Mouse (Mus musculus): Measurements from ENCODE around the gene Tnfaip1. TPM values are rescaled to one million over a fixed set of nuclear protein-coding genes. Genes with fewer than 3 reads are reported as not detected.
"Not testable (repeated sequence)": the region's sequence is repeated elsewhere in the genome, so short reads cannot be mapped to it uniquely, and the experiment has no call there.

The Tnfaip1 gene
- total RNA-seq, 1 experiment from 2014 or later = 8.8 TPM

GRCm38 (mm10) chr11:78545181-78545580, 9.0 kb upstream of the Tnfaip1 start:
- no peak for ATAC-seq (replicated peaks; ENCODE audit: insufficient number of reproducible peaks, low FRiP score, low TSS enrichment, poor library complexity, severe bottlenecking)

DNA sequence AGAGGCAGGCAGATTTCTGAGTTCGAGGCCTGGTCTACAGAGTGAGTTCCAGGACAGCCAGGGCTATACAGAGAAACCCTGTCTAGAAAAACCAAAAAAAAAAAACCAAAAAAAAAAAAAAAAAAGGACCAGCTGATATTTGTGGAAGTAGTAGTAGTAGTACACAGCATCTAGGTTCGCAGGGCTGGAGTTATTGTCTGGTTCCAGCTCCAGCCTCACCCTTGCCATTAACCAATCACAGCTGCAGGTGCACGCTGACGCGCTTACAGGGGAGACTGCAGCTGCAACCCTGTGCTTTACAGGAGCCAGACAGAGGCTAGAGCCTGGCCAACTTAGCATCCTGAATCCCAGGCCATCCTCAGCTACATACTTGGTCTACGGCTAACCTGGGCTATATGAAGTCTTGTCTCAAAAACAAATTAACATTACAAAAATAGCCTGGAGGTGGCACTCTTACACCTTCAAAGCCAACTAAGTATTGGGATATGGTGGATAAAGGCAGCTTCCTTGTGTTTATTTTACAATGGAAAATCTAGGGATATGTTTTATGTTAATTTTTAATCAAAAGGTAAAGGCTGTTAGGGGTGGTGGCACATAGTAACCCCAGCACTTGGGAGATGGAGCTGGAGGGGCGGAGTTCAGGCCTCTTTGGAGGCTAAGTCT, 8.4 kb upstream of the Tnfaip1 start:
- no peak for ATAC-seq (replicated peaks; ENCODE audit: insufficient number of reproducible peaks, low FRiP score, low TSS enrichment, poor library complexity, severe bottlenecking)

DNA sequence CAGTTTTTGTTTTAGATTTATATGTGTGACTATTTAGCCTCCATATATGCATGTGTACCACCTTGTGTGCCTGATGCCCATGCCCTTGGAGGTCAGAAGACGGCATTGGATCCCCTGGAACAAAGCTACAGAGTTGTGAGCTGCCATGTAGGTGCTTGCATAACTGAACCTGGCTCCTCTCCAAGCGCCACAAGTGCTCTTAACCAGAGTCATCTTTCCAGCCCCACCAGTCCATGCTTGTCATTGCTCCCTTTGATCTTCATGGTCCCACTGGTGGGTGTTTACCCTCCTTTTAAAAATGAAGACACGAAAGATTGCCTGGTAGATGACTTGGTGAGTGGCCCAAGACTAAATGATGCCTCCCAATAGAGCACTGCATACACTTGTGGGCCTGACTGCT, 4.2 kb upstream of the Tnfaip1 start:
- ATAC-seq (replicated peaks; ENCODE audit: insufficient number of reproducible peaks, low FRiP score, low TSS enrichment, poor library complexity, severe bottlenecking) = no peak

- no peak for ATAC-seq (replicated peaks; ENCODE audit: insufficient number of reproducible peaks, low FRiP score, low TSS enrichment, poor library complexity, severe bottlenecking)
These were observed 555 bp upstream of the Tnfaip1 start for GRCm38 (mm10) chr11:78536690-78537084.

GRCm38 (mm10) chr11:78535376-78536079, 604 bp downstream of the Tnfaip1 start:
- ATAC-seq (replicated peaks; ENCODE audit: insufficient number of reproducible peaks, low FRiP score, low TSS enrichment, poor library complexity, severe bottlenecking) = peak; percentile 38; the same call in 1 of the 2 replicates

DNA sequence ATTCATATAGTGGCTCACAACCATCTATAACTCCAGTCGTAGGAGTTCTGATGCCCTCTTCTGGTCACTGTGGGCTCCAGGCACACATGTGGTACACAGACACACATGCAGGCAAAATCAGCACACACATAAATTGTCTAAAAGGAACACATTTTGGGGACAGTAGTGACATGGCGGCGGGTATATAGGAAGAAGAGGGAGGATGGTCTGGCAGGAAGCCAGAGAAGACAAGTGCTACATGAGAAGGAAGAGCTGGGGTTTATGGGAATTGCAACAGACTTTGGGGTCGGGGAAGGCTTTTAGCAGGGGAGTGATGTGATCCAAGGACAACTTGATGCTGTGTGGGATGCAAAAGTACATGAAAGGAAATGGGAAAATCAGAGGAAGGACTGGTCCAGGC, 1.6 kb downstream of the Tnfaip1 start:
- no peak for ATAC-seq (replicated peaks; ENCODE audit: insufficient number of reproducible peaks, low FRiP score, low TSS enrichment, poor library complexity, severe bottlenecking)

GRCm38 (mm10) chr11:78531515-78531914, 4.6 kb downstream of the Tnfaip1 start:
- not testable (repeated sequence) for ATAC-seq (replicated peaks; ENCODE audit: insufficient number of reproducible peaks, low FRiP score, low TSS enrichment, poor library complexity, severe bottlenecking)

DNA sequence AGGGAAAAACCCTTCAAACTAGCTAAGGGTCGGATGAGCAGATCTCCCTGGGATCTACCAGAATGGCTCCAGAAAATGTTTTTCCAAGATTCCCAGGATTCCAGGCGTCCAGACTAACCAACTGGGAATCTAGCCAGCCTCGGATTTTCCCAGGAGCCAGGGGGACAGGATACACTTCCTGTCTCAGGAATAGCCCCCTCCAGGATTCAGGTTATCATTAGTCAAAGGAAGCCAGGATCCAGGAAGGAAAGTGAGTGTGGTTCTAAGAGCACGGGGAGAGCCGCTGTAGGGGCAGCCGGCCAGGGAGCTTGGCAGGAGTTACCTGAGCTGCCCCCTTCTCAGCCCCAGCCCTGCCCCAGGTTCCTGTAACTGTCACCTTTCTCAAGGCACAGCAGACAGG, 5.1 kb downstream of the Tnfaip1 start:
- no peak for ATAC-seq (replicated peaks; ENCODE audit: insufficient number of reproducible peaks, low FRiP score, low TSS enrichment, poor library complexity, severe bottlenecking)

- no peak for ATAC-seq (replicated peaks; ENCODE audit: insufficient number of reproducible peaks, low FRiP score, low TSS enrichment, poor library complexity, severe bottlenecking)
These were observed 6.1 kb downstream of the Tnfaip1 start for GRCm38 (mm10) chr11:78530001-78530400.

DNA sequence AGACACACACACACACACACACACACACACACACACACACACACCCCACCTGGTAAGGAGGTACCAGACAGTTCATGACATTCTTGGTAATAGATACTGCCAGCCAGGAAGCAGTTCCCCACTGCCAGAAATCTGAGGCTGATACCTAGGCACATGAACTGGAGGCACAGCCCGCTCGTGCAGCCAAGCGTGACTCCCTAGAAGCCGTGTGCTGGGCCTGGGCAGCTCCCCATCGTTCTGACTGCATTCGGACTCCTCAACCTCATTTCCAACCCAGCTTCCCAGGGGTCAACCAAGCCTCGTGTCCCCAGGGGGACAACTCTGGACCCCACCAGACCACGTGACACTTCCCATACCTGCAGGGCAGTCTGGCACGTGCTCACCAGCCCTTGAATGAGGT, 7.4 kb downstream of the Tnfaip1 start:
- no peak for ATAC-seq (replicated peaks; ENCODE audit: insufficient number of reproducible peaks, low FRiP score, low TSS enrichment, poor library complexity, severe bottlenecking)

GRCm38 (mm10) chr11:78524838-78525237, 11.3 kb downstream of the Tnfaip1 start:
- no peak for ATAC-seq (replicated peaks; ENCODE audit: insufficient number of reproducible peaks, low FRiP score, low TSS enrichment, poor library complexity, severe bottlenecking)

- ATAC-seq (replicated peaks; ENCODE audit: insufficient number of reproducible peaks, low FRiP score, low TSS enrichment, poor library complexity, severe bottlenecking) = no peak
These were observed 12.7 kb downstream of the Tnfaip1 start for GRCm38 (mm10) chr11:78523241-78523955.

- ATAC-seq (replicated peaks; ENCODE audit: insufficient number of reproducible peaks, low FRiP score, low TSS enrichment, poor library complexity, severe bottlenecking) = no peak
These were observed 13.6 kb downstream of the Tnfaip1 start for GRCm38 (mm10) chr11:78522481-78522997.

- ATAC-seq (replicated peaks; ENCODE audit: insufficient number of reproducible peaks, low FRiP score, low TSS enrichment, poor library complexity, severe bottlenecking) = no peak
These were observed 14.3 kb downstream of the Tnfaip1 start for GRCm38 (mm10) chr11:78521880-78522279.

- ATAC-seq (replicated peaks; ENCODE audit: insufficient number of reproducible peaks, low FRiP score, low TSS enrichment, poor library complexity, severe bottlenecking) = no peak
These were observed 17.2 kb downstream of the Tnfaip1 start for GRCm38 (mm10) chr11:78518931-78519330.

- no peak for ATAC-seq (replicated peaks; ENCODE audit: insufficient number of reproducible peaks, low FRiP score, low TSS enrichment, poor library complexity, severe bottlenecking)
These were observed 20.4 kb downstream of the Tnfaip1 start for GRCm38 (mm10) chr11:78515549-78516325.

DNA sequence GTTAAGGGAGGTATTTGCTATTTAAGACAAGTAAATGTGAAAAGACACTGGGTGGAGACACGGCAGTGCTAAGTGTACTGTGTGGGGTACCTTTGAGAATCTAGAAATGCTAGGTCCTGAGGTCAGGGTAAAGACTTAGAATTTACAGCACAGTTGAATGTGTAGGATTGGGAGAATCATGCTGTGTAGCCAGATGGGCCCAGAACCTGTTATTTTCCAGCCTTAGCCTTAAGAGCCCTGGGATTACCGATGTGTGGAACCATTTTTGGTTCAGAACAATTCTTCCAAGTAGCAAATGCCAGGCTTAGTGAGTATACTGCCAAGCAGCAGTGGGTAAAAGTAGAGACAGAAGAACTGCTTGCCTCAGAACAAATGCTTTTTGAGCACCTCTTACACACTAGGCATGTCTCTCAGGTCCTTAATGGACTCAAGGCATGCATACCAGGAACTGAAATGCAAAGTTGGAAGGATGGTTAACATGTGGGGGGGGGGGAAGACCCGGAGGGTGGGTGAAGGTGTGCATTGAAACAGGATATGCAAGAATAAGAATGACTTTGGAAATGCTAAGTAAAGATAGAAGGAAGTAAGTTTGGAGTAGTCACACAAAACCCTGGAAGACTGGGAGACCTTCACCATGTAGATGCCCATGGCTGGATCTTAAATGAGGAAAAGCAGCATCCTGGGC, 22.9 kb downstream of the Tnfaip1 start:
- ATAC-seq (replicated peaks; ENCODE audit: insufficient number of reproducible peaks, low FRiP score, low TSS enrichment, poor library complexity, severe bottlenecking) = no peak
